Mouse (Mus musculus): ENCODE results near the gene Crtc3. TPM values are rescaled to one million over a fixed set of nuclear protein-coding genes. Genes with fewer than 3 reads are reported as not detected.
A peak's percentile ranks its signal among the peaks of the same experiment; 100 is the strongest.

Crtc3 gene
- polyA plus RNA-seq, 1 experiment from 2014 or later = 27.3 TPM

DNA sequence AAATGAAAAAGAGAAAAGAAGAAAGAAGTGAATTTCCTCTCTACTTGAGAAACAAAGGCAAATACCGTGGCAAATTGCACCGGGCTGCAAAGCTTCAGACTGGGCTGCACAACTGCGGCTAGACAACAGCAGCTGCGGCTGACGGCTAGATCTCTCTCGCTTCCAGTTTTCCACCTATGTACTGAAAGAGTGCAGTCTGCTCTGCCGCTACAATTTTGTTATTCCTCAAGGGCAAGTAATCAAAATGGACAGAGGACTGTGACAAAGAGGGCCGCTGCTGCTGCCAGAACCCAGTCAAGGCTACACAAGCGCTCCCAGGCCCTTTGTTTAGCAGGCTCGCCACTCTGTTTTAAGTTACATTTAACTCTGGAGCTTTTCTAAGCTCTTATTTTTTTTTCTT lies 35.6 kb downstream of the Crtc3 start:
- H3K4me3 ChIP-seq (ENCODE audit: low read length) = no peak overlapping the region
- H3K36me3 ChIP-seq (ENCODE audit: control insufficient read depth, insufficient read depth, low read length) = no peaks in the 10 kb centered on the region
- no peak overlapping the region for H3K9ac ChIP-seq (ENCODE audit: low read depth, low read length)
- no peak overlapping the region for H3K27ac ChIP-seq (ENCODE audit: low read depth, low read length)
- no peak for ATAC-seq (ENCODE audit: low FRiP score, low TSS enrichment)
- no peaks in the 10 kb centered on the region for H3K27me3 ChIP-seq (ENCODE audit: control insufficient read depth, insufficient read depth, low read length)
- no peak overlapping the region for H3K4me2 ChIP-seq (replicated peaks; ENCODE audit: low read depth, low read length)
- WGBS = 79% methylated on average over 10 of the region's 10 CpGs
- H3K9me3 ChIP-seq (ENCODE audit: control insufficient read depth, low read length) = no peaks in the 10 kb centered on the region
- H3K4me1 ChIP-seq (ENCODE audit: control insufficient read depth, insufficient read depth, low read length) = 0 out of 2 replicates have a peak, but pooled peaks cover 6% of the 10 kb centered on the region

DNA sequence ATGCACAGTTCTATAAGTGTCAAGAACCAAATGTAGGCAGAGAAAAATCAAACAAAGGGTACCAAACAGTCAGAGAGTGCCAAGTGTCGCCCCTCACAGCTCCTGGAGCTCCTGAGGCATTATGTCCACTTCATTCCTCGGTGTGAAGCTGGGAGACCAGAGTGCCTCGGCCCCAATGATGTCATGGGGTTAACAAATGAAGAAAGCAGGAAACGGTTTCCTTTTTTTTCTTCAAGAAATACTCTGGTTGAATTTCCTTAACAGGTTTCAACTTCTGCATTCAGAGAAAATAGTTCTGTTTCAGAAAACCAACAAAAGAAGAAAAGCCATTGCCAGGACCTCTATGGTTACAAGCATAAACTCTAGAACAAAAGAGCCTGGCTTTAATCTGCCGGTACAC lies 36.4 kb downstream of the Crtc3 start:
- Histone ChIP-seq H3K9me3 (ENCODE audit: control insufficient read depth, low read length) (no peaks in the 10 kb centered on the region), H3K27me3 (ENCODE audit: control insufficient read depth, insufficient read depth, low read length) (no peaks in the 10 kb centered on the region), H3K36me3 (ENCODE audit: control insufficient read depth, insufficient read depth, low read length) (no peaks in the 10 kb centered on the region), H3K9ac (ENCODE audit: low read depth, low read length) (no peak overlapping the region), H3K27ac (ENCODE audit: low read depth, low read length) (no peak overlapping the region), H3K4me2 (replicated peaks; ENCODE audit: low read depth, low read length) (no peak overlapping the region), H3K4me1 (ENCODE audit: control insufficient read depth, insufficient read depth, low read length) (peaks cover 5% of the 10 kb centered on the region; the same call in 1 of the 2 replicates), H3K4me3 (ENCODE audit: low read length) (no peak overlapping the region)
- WGBS = 45% methylated on average over 5 of the region's 5 CpGs
- no peak for ATAC-seq (ENCODE audit: low FRiP score, low TSS enrichment)

DNA sequence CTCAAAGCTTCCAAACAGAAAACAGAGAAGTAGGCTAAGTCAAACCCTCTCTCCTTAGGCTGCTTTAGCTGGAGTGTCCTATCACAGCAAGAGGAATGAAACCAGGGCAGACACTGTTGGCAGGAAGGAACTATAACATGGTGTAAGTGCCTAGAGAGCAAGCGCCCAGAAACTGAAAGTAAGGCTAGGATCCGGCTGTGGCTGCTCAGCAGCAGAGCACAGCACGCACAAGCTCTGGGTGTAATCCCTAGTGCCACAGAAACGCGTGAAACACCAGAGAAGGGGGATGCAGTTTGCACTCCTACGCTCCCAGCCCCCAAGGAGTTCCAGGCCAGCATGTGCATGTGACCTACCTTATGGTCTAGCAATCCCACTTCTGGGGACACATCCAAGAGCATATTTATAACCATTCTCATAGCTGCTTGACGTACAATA lies 41.2 kb downstream of the Crtc3 start:
- ATAC-seq (ENCODE audit: low FRiP score, low TSS enrichment) = no peak
- WGBS = 70% methylated on average over 7 of the region's 7 CpGs
- H3K4me2 ChIP-seq (replicated peaks; ENCODE audit: low read depth, low read length) = no peak overlapping the region

DNA sequence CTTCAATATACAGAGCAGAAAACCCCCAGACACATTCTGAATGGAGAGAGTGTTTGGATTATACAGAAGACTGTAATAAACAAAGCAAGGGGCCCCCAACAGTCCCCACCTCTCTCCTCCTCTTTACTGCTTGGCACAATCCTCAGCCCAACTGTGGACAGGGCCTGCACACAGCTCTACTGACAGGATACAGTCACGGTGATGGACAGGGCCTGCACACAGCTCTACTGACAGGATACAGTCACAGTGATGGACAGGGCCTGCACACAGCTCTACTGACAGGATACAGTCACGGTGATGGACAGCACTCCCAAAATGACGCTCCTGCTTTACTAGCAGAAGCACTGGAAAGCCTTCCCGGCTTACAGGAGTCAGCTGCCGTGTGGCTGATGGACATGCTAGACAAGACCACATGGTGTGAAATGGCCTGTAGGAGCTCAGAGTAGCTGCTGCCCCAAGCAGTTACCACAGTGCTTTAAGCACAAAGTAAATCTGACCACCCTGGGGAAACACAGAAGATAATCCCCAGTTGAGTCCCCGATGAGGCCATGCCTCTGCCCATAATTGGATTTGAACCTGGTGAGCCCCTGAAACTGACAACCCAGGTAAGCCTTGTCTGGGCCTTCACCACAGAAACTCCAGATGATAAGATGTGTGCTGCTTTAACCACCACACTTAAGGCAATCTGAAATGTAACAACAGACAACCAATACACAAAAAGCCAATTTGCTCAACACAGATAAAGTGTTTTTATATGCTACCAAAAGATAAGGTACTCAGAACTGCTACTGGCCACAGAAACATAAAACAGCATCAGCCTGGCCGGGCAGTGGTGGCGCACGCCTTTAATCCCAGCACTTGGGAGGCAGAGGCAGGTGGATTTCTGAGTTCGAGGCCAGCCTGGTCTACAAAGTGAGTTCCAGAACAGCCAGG lies 42.3 kb downstream of the Crtc3 start:
- 83% methylated on average over 10 of the region's 10 CpGs for WGBS
- H3K4me1 ChIP-seq (ENCODE audit: control insufficient read depth, insufficient read depth, low read length) = peaks cover 18% of the 10 kb centered on the region
- H3K4me3 ChIP-seq (ENCODE audit: low read length) = no peak overlapping the region
- H3K36me3 ChIP-seq (ENCODE audit: control insufficient read depth, insufficient read depth, low read length) = no peaks in the 10 kb centered on the region
- no peak overlapping the region for H3K4me2 ChIP-seq (replicated peaks; ENCODE audit: low read depth, low read length)
- no peak for ATAC-seq (ENCODE audit: low FRiP score, low TSS enrichment)
- no peaks in the 10 kb centered on the region for H3K27me3 ChIP-seq (ENCODE audit: control insufficient read depth, insufficient read depth, low read length)
- H3K9me3 ChIP-seq (ENCODE audit: control insufficient read depth, low read length) = no peaks in the 10 kb centered on the region
- no peak overlapping the region for H3K9ac ChIP-seq (ENCODE audit: low read depth, low read length)
- H3K27ac ChIP-seq (ENCODE audit: low read depth, low read length) = no peak overlapping the region

More for the DNA sequence above, 41.2 kb downstream of the Crtc3 start:
- no peaks in the 10 kb centered on the region for H3K36me3 ChIP-seq (ENCODE audit: control insufficient read depth, insufficient read depth, low read length)
- no peaks in the 10 kb centered on the region for H3K27me3 ChIP-seq (ENCODE audit: control insufficient read depth, insufficient read depth, low read length)
- no peak overlapping the region for H3K27ac ChIP-seq (ENCODE audit: low read depth, low read length)
- H3K9ac ChIP-seq (ENCODE audit: low read depth, low read length) = no peak overlapping the region
- no peak overlapping the region for H3K4me3 ChIP-seq (ENCODE audit: low read length)
- H3K9me3 ChIP-seq (ENCODE audit: control insufficient read depth, low read length) = no peaks in the 10 kb centered on the region
- peaks cover 8% of the 10 kb centered on the region; the same call in 1 of the 2 replicates for H3K4me1 ChIP-seq (ENCODE audit: control insufficient read depth, insufficient read depth, low read length)

DNA sequence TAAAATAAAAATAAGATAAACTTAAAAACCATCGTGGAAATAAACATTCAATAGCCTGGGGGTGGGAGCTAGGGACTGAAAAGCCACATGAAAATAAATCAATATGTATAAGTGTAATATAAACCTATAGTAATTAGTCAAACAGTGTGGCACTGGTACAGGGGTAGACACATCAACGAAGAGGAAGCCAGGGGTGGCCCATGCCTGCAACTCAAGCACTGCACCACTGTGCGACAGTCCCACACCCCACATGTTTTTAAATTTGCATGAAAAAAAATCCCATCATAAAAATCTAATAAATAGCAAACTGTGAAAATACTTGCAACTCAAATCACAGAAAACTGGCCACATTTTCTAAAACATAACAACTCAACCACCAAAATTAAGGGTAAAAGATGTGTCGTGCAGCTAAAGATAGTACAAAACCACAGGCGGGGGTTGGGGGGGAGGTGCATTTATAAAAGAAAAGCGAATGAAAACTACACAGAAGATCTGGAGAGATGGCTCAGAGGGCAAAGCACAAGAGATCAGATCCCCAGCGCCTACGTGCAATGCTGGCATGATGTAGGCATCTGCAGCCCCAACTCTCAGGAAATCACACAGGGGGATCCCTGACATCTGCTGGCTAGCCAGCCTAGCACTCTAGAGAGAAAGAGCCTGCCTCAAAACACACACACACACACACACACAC lies 45.6 kb downstream of the Crtc3 start:
- WGBS = 77% methylated on average over 8 of the region's 8 CpGs
- H3K36me3 ChIP-seq (ENCODE audit: control insufficient read depth, insufficient read depth, low read length) = no peaks in the 10 kb centered on the region
- no peak overlapping the region for H3K4me2 ChIP-seq (replicated peaks; ENCODE audit: low read depth, low read length)
- no peak overlapping the region for H3K4me3 ChIP-seq (ENCODE audit: low read length)
- H3K4me1 ChIP-seq (ENCODE audit: control insufficient read depth, insufficient read depth, low read length) = peaks cover 27% of the 10 kb centered on the region
- no peak overlapping the region for H3K27ac ChIP-seq (ENCODE audit: low read depth, low read length)
- no peak for ATAC-seq (ENCODE audit: low FRiP score, low TSS enrichment)
- H3K9ac ChIP-seq (ENCODE audit: low read depth, low read length) = no peak overlapping the region
- no peaks in the 10 kb centered on the region for H3K27me3 ChIP-seq (ENCODE audit: control insufficient read depth, insufficient read depth, low read length)
- no peaks in the 10 kb centered on the region for H3K9me3 ChIP-seq (ENCODE audit: control insufficient read depth, low read length)

DNA sequence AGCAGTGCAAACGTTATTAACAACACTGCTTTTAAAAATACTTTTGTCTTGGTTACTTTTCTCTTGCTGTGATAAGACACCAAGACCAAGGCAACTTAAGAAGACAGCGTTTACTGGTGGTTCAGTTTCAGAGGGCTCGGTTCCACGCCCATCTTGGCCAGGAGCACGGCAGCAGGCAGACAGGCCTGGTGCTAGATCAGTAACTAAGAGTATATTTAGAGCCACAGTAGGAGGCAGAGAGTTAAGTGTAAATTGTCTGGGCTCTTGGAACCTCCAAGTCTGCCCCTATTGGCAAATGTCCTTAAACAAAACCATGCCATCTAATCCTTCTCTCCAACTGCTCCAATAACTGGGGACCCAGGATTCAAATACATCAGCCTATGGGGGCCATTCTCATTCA lies 46.1 kb downstream of the Crtc3 start:
- H3K9me3 ChIP-seq (ENCODE audit: control insufficient read depth, low read length) = no peaks in the 10 kb centered on the region
- no peak for ATAC-seq (ENCODE audit: low FRiP score, low TSS enrichment)
- no peaks in the 10 kb centered on the region for H3K36me3 ChIP-seq (ENCODE audit: control insufficient read depth, insufficient read depth, low read length)
- peaks cover 24% of the 10 kb centered on the region for H3K4me1 ChIP-seq (ENCODE audit: control insufficient read depth, insufficient read depth, low read length)
- no peaks in the 10 kb centered on the region for H3K27me3 ChIP-seq (ENCODE audit: control insufficient read depth, insufficient read depth, low read length)
- H3K9ac ChIP-seq (ENCODE audit: low read depth, low read length) = no peak overlapping the region
- no peak overlapping the region for H3K27ac ChIP-seq (ENCODE audit: low read depth, low read length)
- H3K4me3 ChIP-seq (ENCODE audit: low read length) = no peak overlapping the region
- WGBS = 44% methylated on average over 5 of the region's 5 CpGs
- no peak overlapping the region for H3K4me2 ChIP-seq (replicated peaks; ENCODE audit: low read depth, low read length)

DNA sequence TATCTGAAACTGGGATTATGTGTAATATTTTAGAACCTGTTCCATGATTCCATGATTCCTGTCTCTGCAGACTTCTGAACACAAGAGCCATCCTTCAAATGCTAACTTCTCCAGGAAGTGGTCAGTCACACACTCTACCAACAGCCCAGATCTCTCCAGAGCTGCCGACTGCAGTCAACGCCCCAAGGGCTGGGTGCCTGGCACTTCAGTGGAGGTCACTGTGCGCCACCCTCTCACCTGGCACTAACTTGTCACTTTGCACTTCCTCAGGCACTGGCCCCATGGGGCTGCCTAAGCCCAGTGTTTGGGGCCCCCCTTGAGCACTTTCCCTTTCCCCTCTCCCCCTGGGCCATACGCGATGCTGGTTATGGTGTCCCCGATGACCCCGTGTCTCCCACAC lies 46.8 kb downstream of the Crtc3 start:
- WGBS = 44% methylated on average over 7 of the region's 7 CpGs
- Histone ChIP-seq H3K4me3 (ENCODE audit: low read length) (no peak overlapping the region), H3K9me3 (ENCODE audit: control insufficient read depth, low read length) (no peaks in the 10 kb centered on the region), H3K27me3 (ENCODE audit: control insufficient read depth, insufficient read depth, low read length) (no peaks in the 10 kb centered on the region), H3K36me3 (ENCODE audit: control insufficient read depth, insufficient read depth, low read length) (no peaks in the 10 kb centered on the region), H3K27ac (ENCODE audit: low read depth, low read length) (0 out of 2 replicates have a peak overlapping the region, but pooled peaks have one; percentile 4), H3K4me2 (replicated peaks; ENCODE audit: low read depth, low read length) (no peak overlapping the region), H3K9ac (ENCODE audit: low read depth, low read length) (no peak overlapping the region), H3K4me1 (ENCODE audit: control insufficient read depth, insufficient read depth, low read length) (peaks cover 28% of the 10 kb centered on the region)
- peak; percentile 28; the same call in 1 of the 2 replicates for ATAC-seq (ENCODE audit: low FRiP score, low TSS enrichment)

DNA sequence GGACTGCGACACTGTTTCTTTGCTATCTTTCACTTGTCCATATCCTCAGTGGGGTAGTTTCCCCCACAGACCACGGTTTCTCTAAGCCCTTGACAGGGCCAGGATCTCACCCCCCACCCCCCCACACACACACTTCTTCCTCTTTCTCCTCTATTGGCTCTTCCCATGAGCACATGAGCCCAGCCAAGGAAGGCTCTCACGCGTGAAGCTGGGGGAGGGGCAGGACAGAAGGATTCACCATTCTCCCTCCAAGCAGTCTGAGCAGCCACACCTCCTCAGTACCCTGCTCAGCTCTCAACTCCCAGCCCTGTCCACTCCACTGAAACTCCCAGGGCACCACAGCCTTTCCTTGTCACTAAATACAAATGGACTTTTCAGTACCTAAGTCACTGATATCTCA lies 47.2 kb downstream of the Crtc3 start:
- Histone ChIP-seq H3K4me3 (ENCODE audit: low read length) (no peak overlapping the region), H3K9me3 (ENCODE audit: control insufficient read depth, low read length) (no peaks in the 10 kb centered on the region), H3K4me1 (ENCODE audit: control insufficient read depth, insufficient read depth, low read length) (peaks cover 30% of the 10 kb centered on the region), H3K27me3 (ENCODE audit: control insufficient read depth, insufficient read depth, low read length) (no peaks in the 10 kb centered on the region), H3K36me3 (ENCODE audit: control insufficient read depth, insufficient read depth, low read length) (no peaks in the 10 kb centered on the region), H3K9ac (ENCODE audit: low read depth, low read length) (no peak overlapping the region), H3K4me2 (replicated peaks; ENCODE audit: low read depth, low read length) (no peak overlapping the region), H3K27ac (ENCODE audit: low read depth, low read length) (0 out of 2 replicates have a peak overlapping the region, but pooled peaks have one; percentile 4)
- ATAC-seq (ENCODE audit: low FRiP score, low TSS enrichment) = peak; percentile 85
- 11% methylated on average over 4 of the region's 4 CpGs for WGBS

DNA sequence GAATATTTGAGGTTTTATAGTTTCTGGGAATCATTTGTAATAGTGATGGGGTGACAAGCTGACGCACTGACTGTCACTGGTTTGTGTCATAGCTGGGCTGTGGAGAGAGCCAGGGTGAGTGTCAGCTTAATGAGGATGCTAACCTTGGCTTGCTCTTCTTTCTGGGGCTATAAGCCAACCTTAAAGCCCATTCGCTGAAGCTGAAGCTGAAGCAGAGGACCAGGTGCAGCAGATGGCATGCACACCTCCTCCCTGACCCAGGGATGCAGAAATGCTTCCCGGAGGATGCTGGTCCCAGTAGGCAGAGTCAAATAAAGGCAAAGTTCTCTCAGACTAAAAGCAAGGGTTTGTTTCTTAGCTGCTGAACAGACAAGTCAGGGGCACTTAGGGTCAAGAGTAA lies 48.7 kb downstream of the Crtc3 start:
- 91% methylated on average over 3 of the region's 3 CpGs for WGBS
- H3K4me1 ChIP-seq (ENCODE audit: control insufficient read depth, insufficient read depth, low read length) = peaks cover 38% of the 10 kb centered on the region
- no peak overlapping the region for H3K27ac ChIP-seq (ENCODE audit: low read depth, low read length)

More for the DNA sequence above, 48.7 kb downstream of the Crtc3 start:
- Histone ChIP-seq H3K27me3 (ENCODE audit: control insufficient read depth, insufficient read depth, low read length) (no peaks in the 10 kb centered on the region), H3K4me3 (ENCODE audit: low read length) (no peak overlapping the region), H3K4me2 (replicated peaks; ENCODE audit: low read depth, low read length) (no peak overlapping the region), H3K9ac (ENCODE audit: low read depth, low read length) (no peak overlapping the region), H3K9me3 (ENCODE audit: control insufficient read depth, low read length) (no peaks in the 10 kb centered on the region), H3K36me3 (ENCODE audit: control insufficient read depth, insufficient read depth, low read length) (no peaks in the 10 kb centered on the region)
- ATAC-seq (ENCODE audit: low FRiP score, low TSS enrichment) = no peak
